Mouse (Mus musculus) heart, postnatal 0 days (tissue): ENCODE data around the gene Gga1. TPM values are rescaled to one million over a fixed set of nuclear protein-coding genes. Genes with fewer than 3 reads are reported as not detected.

Experiments used
- ATAC-seq: fragments of 200-750 bp; cut with Nextera tagmentation; 2 replicates; pipeline ENCODE4 v1.8.0; 2017; ENCODE audit warnings: low read depth, moderate number of reproducible peaks, moderate library complexity; ENCODE audit not compliant: insufficient read depth
- DNase-seq: peaks from one replicate; pipeline ENCODE4 v3.0.0-alpha.2; 2016; ENCODE audit warnings: low spot score
- H3K27ac ChIP-seq: fragments of 300-500 bp; sonication (generic); 2 replicates; pipeline ENCODE4 v1.5.1; 2014; ENCODE audit warnings: low read depth, mild to moderate bottlenecking
- H3K27me3 ChIP-seq: fragments of 300-500 bp; sonication (generic); 2 replicates; pipeline ENCODE4 v1.6.1; 2014; ENCODE audit warnings: low read length, mixed read lengths; ENCODE audit not compliant: control insufficient read depth, insufficient read depth
- H3K36me3 ChIP-seq: fragments of 300-500 bp; sonication (generic); replicated peaks from 2 replicates; pipeline ENCODE4 v1.6.1; 2014; ENCODE audit warnings: low read length, mixed read lengths; ENCODE audit not compliant: control insufficient read depth, insufficient read depth
- H3K4me1 ChIP-seq: fragments of 300-500 bp; sonication (generic); 2 replicates; pipeline ENCODE4 v1.6.1; 2014; ENCODE audit warnings: antibody characterized with exemption; ENCODE audit not compliant: control insufficient read depth, insufficient read depth
- H3K4me2 ChIP-seq: fragments of 300-500 bp; sonication (generic); 2 replicates; pipeline ENCODE4 v1.6.1; 2014; ENCODE audit warnings: low read depth, mild to moderate bottlenecking, low read length, moderate library complexity
- H3K4me3 ChIP-seq: fragments of 300-500 bp; sonication (generic); 2 replicates; pipeline ENCODE4 v1.5.1; 2014; ENCODE audit warnings: low read depth, low read length
- H3K9ac ChIP-seq: fragments of 300-500 bp; sonication (generic); replicated peaks from 2 replicates; pipeline ENCODE4 v1.6.1; 2014; ENCODE audit warnings: low read depth, low read length, mixed read lengths
- H3K9me3 ChIP-seq: fragments of 300-500 bp; sonication (generic); replicated peaks from 2 replicates; pipeline ENCODE4 v1.6.1; 2016; ENCODE audit warnings: low read length; ENCODE audit not compliant: control insufficient read depth
- CTCF ChIP-seq: IDR thresholded peaks from 2 replicates; pipeline ENCODE4 v1.5.1; 2016; ENCODE audit warnings: antibody characterized with exemption, control low read depth, low read depth
- EP300 ChIP-seq: IDR thresholded peaks from 2 replicates; pipeline ENCODE4 v1.6.1; 2016; ENCODE audit warnings: antibody characterized with exemption, low read depth
- WGBS: fragments of 180-500 bp; shearing (Covaris S2); extraction: QIAGEN DNeasy Blood & Tissue Kit; methylation state at CpG from one replicate; pipeline ENCODE4 v1.1.7; 2014; 5-methylcytosine and 5-hydroxymethylcytosine counted together
- polyA plus RNA-seq: library from polyadenylated mRNA; unstranded; fragments of >200 nt; fragmentation: Nextera tagmentation; extraction: Ambion mirVana; gene quantifications from 2 replicates; pipeline ENCODE4 v1.2.1, GENCODE M21; 2015
- total RNA-seq: library from RNA; depleted of rRNA; stranded (reverse); fragments of >200 nt; gene quantifications from 2 replicates; pipeline ENCODE4 v1.2.3, GENCODE M21; 2014; ENCODE audit warnings: low replicate concordance; rRNA removed

Gene Gga1
- 32.4 and 40.5 TPM in 2 replicates for total RNA-seq
- 30.1 and 32.4 TPM in 2 replicates for polyA plus RNA-seq

GRCm38 (mm10) chr15:78876991-78877809 lies at the start of gene Gga1:
TSS of gene Gga1 (plus strand) at chr15:78877190.
- Histone ChIP-seq H3K4me2 (peak within 1 kb of the TSS; percentile 76), H3K4me3 (peak within 1 kb of the TSS; percentile 97), H3K27me3 (no peaks in the 10 kb centered on the region), H3K9me3 (no peaks in the 10 kb centered on the region), H3K9ac (peak within 1 kb of the TSS; percentile 97), H3K36me3 (peaks cover 22% of the 10 kb centered on the region), H3K27ac (peak within 1 kb of the TSS; percentile 99), H3K4me1 (peaks cover 6% of the 10 kb centered on the region; the same call in 1 of the 2 replicates)
- WGBS: under 1% methylated on average over 58 of the region's 95 CpGs
- TF ChIP-seq EP300 (peak; percentile 37; the same call in 1 of the 2 replicates), CTCF (no peak)
- ATAC-seq (peak; percentile 90), DNase-seq (peak; percentile 91)

- H3K9me3 ChIP-seq: no peaks in the 10 kb centered on the region
- no peak overlapping the region for H3K9ac ChIP-seq
- TF ChIP-seq CTCF: no peak
- TF ChIP-seq EP300: no peak
- 0 out of 2 replicates have a peak, but pooled peaks cover 13% of the 10 kb centered on the region for H3K4me1 ChIP-seq
- WGBS: 17% methylated on average over 5 of the region's 5 CpGs
- no peaks in the 10 kb centered on the region for H3K36me3 ChIP-seq
- H3K4me3 ChIP-seq: no peak overlapping the region
- ATAC-seq (no peak), DNase-seq (no peak)
- no peak overlapping the region for H3K4me2 ChIP-seq
- 0 out of 2 replicates have a peak, but pooled peaks cover 13% of the 10 kb centered on the region for H3K27me3 ChIP-seq
- H3K27ac ChIP-seq: no peak overlapping the region
Measured at GRCm38 (mm10) chr15:78828315-78828714, 48.7 kb upstream of the Gga1 start.

- no peaks in the 10 kb centered on the region for H3K36me3 ChIP-seq
- no peak overlapping the region for H3K27ac ChIP-seq
- TF ChIP-seq EP300: no peak
- TF ChIP-seq CTCF: peak; percentile 17; the same call in 1 of the 2 replicates
- ATAC-seq (no peak), DNase-seq (no peak)
- WGBS: 88% methylated on average over 1 of the region's 1 CpGs
- no peak overlapping the region for H3K4me3 ChIP-seq
- 0 out of 2 replicates have a peak, but pooled peaks cover 13% of the 10 kb centered on the region for H3K27me3 ChIP-seq
- H3K4me1 ChIP-seq: peaks cover 21% of the 10 kb centered on the region; the same call in 1 of the 2 replicates
- H3K4me2 ChIP-seq: no peak overlapping the region
- no peaks in the 10 kb centered on the region for H3K9me3 ChIP-seq
- no peak overlapping the region for H3K9ac ChIP-seq
Measured at GRCm38 (mm10) chr15:78829636-78830035, 47.4 kb upstream of the Gga1 start.

GRCm38 (mm10) chr15:78830742-78831719 lies 46.0 kb upstream of the Gga1 start:
- Histone ChIP-seq H3K27ac (peak overlapping the region; percentile 92; the same call in 1 of the 2 replicates), H3K9ac (no peak overlapping the region), H3K27me3 (0 out of 2 replicates have a peak, but pooled peaks cover 13% of the 10 kb centered on the region), H3K9me3 (no peaks in the 10 kb centered on the region), H3K4me1 (peaks cover 31% of the 10 kb centered on the region), H3K36me3 (no peaks in the 10 kb centered on the region), H3K4me2 (peak overlapping the region; percentile 41; the same call in 1 of the 2 replicates), H3K4me3 (no peak overlapping the region)
- DNase-seq (no peak), ATAC-seq (no peak)
- TF ChIP-seq CTCF (0 out of 2 replicates have a peak, but pooled peaks have one; percentile 8), EP300 (no peak)
- 61% methylated on average over 10 of the region's 10 CpGs for WGBS
